Mouse (Mus musculus) kidney, postnatal 10 days (tissue): ENCODE measurements around the gene Capn5.

Experiments used
- DNase-seq: peaks from one replicate; pipeline ENCODE4 v3.0.0; 2021; ENCODE audit warnings: mixed read lengths

Capn5 gene

GRCm38 (mm10) chr7:98174883-98175755, 3.0 kb downstream of the Capn5 start:
- no peak for DNase-seq

GRCm38 (mm10) chr7:98173408-98173807, 4.7 kb downstream of the Capn5 start:
- DNase-seq, result no peak

GRCm38 (mm10) chr7:98172661-98173060, 5.4 kb downstream of the Capn5 start:
- DNase-seq, result no peak

GRCm38 (mm10) chr7:98171141-98172073, 6.7 kb downstream of the Capn5 start:
- DNase-seq, result peak; percentile 54

- DNase-seq, result peak; percentile 67
Observed at GRCm38 (mm10) chr7:98164999-98165528, 13.0 kb downstream of the Capn5 start.

GRCm38 (mm10) chr7:98164382-98164998, 13.6 kb downstream of the Capn5 start:
- no peak for DNase-seq

GRCm38 (mm10) chr7:98163700-98164099, 14.4 kb downstream of the Capn5 start:
- peak; percentile 23 for DNase-seq

GRCm38 (mm10) chr7:98162239-98162638, 15.8 kb downstream of the Capn5 start:
- DNase-seq, result peak; percentile 13

- DNase-seq, result peak; percentile 66
Observed at GRCm38 (mm10) chr7:98160041-98160740, 17.9 kb downstream of the Capn5 start.

- peak; percentile 82 for DNase-seq
Observed at GRCm38 (mm10) chr7:98158481-98158880, 19.6 kb downstream of the Capn5 start.

- no peak for DNase-seq
Observed at GRCm38 (mm10) chr7:98157636-98158332, 20.3 kb downstream of the Capn5 start.

GRCm38 (mm10) chr7:98156280-98156665, 21.8 kb downstream of the Capn5 start:
- peak; percentile 21 for DNase-seq

- DNase-seq, result peak; percentile 88
Observed at GRCm38 (mm10) chr7:98155546-98156279, 22.4 kb downstream of the Capn5 start.

- DNase-seq, result no peak
Observed at GRCm38 (mm10) chr7:98153892-98154291, 24.2 kb downstream of the Capn5 start.

- no peak for DNase-seq
Observed at GRCm38 (mm10) chr7:98153345-98153744, 24.7 kb downstream of the Capn5 start.

GRCm38 (mm10) chr7:98152400-98152799, 25.7 kb downstream of the Capn5 start:
- peak; percentile 71 for DNase-seq

- DNase-seq, result peak; percentile 43
Observed at GRCm38 (mm10) chr7:98150525-98150924, 27.5 kb downstream of the Capn5 start.

- DNase-seq, result no peak
Observed at GRCm38 (mm10) chr7:98149802-98150201, 28.3 kb downstream of the Capn5 start.

- no peak for DNase-seq
Observed at GRCm38 (mm10) chr7:98148721-98149407, 29.2 kb downstream of the Capn5 start.

GRCm38 (mm10) chr7:98147766-98148165, 30.3 kb downstream of the Capn5 start:
- DNase-seq, result peak; percentile 35
